Mouse (Mus musculus) cerebellum, adult 2 months (tissue): ENCODE results near the gene Aff1.

ENCODE experiments used
- CTCF ChIP-seq: fragments of 200-500 bp; IDR thresholded peaks from 2 replicates; pipeline ENCODE4 v1.5.1; 2011; ENCODE audit warnings: low read depth, mild to moderate bottlenecking, control low read depth, low read length, moderate library complexity, borderline replicate concordance; ENCODE audit not compliant: insufficient read depth
- POLR2A ChIP-seq: fragments of 200-500 bp; IDR thresholded peaks from 2 replicates; pipeline ENCODE4 v1.6.1; 2011; ENCODE audit warnings: low read length, control low read depth, borderline replicate concordance; ENCODE audit not compliant: insufficient read depth

- TF ChIP-seq CTCF (no peak), POLR2A (no peak)
Observed at GRCm38 (mm10) chr5:103752665-103753510, 60.7 kb downstream of the Aff1 start.
